Mouse (Mus musculus) kidney, embryonic 15.5 days (tissue): ENCODE data around the gene Npas1. TPM values are rescaled to one million over a fixed set of nuclear protein-coding genes. Genes with fewer than 3 reads are reported as not detected.

ENCODE experiments used
- ATAC-seq: fragments of 200-750 bp; cut with Nextera tagmentation; replicated peaks from 2 replicates; pipeline ENCODE4 v1.8.0; 2017; ENCODE audit warnings: moderate TSS enrichment; ENCODE audit not compliant: low FRiP score
- H3K27ac ChIP-seq: fragments of 300-500 bp; sonication (generic); 2 replicates; pipeline ENCODE4 v1.5.1; 2015; ENCODE audit warnings: mild to moderate bottlenecking, inconsistent platforms
- H3K27me3 ChIP-seq: fragments of 300-500 bp; sonication (generic); 2 replicates; pipeline ENCODE4 v1.6.1; 2015; ENCODE audit warnings: inconsistent platforms
- H3K36me3 ChIP-seq: fragments of 300-500 bp; sonication (generic); 2 replicates; pipeline ENCODE4 v1.6.1; 2015; ENCODE audit warnings: inconsistent platforms
- H3K4me1 ChIP-seq: fragments of 300-500 bp; sonication (generic); 2 replicates; pipeline ENCODE4 v1.6.1; 2015; ENCODE audit warnings: inconsistent platforms
- H3K4me2 ChIP-seq: fragments of 300-500 bp; sonication (generic); 2 replicates; pipeline ENCODE4 v1.6.1; 2015; ENCODE audit warnings: moderate library complexity, mild to moderate bottlenecking, inconsistent platforms
- H3K4me3 ChIP-seq: fragments of 300-500 bp; sonication (generic); replicated peaks from 2 replicates; pipeline ENCODE4 v1.5.1; 2015; ENCODE audit warnings: mild to moderate bottlenecking, inconsistent platforms
- H3K9ac ChIP-seq: fragments of 300-500 bp; sonication (generic); 2 replicates; pipeline ENCODE4 v1.6.1; 2015; ENCODE audit warnings: mild to moderate bottlenecking, inconsistent platforms
- H3K9me3 ChIP-seq: fragments of 300-500 bp; sonication (generic); replicated peaks from 2 replicates; pipeline ENCODE4 v1.6.1; 2016; ENCODE audit warnings: inconsistent platforms
- WGBS: fragments of 180-500 bp; shearing (Covaris S2); methylation state at CpG from one replicate; pipeline ENCODE4 v1.1.7; 2015; ENCODE audit warnings: mixed read lengths; 5-methylcytosine and 5-hydroxymethylcytosine counted together
- polyA plus RNA-seq: library from polyadenylated mRNA; unstranded; fragments of >200 nt; fragmentation: Nextera tagmentation; extraction: Ambion mirVana; gene quantifications from 2 replicates; pipeline ENCODE4 v1.2.1, GENCODE M21; 2015

Npas1 gene
- polyA plus RNA-seq, 1 experiment from 2014 or later: 0.38 TPM

DNA sequence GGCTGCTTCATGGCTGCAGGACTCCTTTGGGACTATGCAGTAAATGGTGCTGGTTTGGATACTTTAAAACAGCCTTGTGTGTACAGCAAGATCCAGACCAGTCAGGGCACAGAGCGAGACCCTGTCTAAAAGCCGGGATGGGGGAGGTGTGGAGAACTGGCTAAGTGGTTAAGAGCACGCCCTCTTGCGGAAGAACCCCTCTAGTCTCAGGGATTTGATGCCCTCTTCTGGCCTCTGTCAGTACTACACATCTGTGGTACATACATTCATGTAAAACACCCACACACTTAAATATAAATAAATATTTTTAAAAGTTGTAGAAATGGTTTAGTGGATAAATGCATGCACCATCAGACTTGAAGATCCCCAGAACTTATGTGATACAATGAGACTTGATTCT is 11.0 kb downstream of the Npas1 start:
- 68% methylated on average over 4 of the region's 4 CpGs for WGBS
- Histone ChIP-seq H3K4me3 (no peak overlapping the region), H3K9me3 (no peaks in the 10 kb centered on the region), H3K4me2 (no peak overlapping the region), H3K27me3 (peaks cover 45% of the 10 kb centered on the region), H3K36me3 (no peaks in the 10 kb centered on the region), H3K27ac (no peak overlapping the region), H3K4me1 (no peaks in the 10 kb centered on the region), H3K9ac (no peak overlapping the region)
- ATAC-seq: no peak

DNA sequence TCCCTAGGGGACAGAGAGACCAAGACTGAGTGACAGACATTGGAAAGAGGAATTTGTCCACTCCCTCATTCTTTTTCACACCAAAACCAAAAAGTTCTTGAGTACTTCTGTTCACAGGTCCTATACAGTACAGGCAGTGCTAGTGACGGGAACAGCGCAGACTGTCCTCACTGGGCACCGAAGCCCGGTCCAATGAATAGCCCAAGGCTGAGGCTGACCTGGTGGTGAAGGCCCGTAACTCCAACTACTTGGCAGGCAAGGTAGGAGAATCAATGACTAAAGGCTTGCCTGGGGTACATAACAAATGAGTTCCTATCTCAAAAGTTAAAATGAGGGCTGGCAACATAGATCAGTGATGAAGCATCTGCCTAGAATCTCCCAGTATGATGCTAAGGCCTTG is 12.0 kb downstream of the Npas1 start:
- H3K36me3 ChIP-seq: no peaks in the 10 kb centered on the region
- H3K9me3 ChIP-seq: no peaks in the 10 kb centered on the region
- ATAC-seq: no peak
- H3K27ac ChIP-seq: no peak overlapping the region
- H3K4me1 ChIP-seq: no peaks in the 10 kb centered on the region
- 92% methylated on average over 5 of the region's 5 CpGs for WGBS
- no peak overlapping the region for H3K9ac ChIP-seq
- H3K4me3 ChIP-seq: no peak overlapping the region
- H3K27me3 ChIP-seq: peaks cover 45% of the 10 kb centered on the region
- no peak overlapping the region for H3K4me2 ChIP-seq

DNA sequence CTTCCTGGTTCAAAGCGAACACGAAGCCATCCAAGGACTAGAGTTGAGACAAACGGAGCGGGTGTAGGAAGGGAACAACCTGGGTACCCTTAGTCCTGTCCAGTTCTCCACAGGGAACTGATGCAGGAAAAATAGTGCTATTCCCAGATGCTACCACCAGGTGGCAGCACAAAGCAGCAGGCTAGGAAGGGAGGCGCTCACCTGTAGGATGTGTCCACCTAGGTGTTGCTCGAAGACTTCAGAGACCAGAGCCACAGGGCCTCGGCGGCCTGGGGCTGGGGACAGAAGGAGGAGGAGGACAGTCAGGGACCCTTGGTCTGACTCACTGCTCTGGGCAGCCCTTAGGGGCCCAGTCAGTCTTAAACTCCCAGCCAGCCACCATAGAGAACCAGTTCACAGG is 12.4 kb downstream of the Npas1 start:
- Histone ChIP-seq H3K9me3 (no peaks in the 10 kb centered on the region), H3K36me3 (no peaks in the 10 kb centered on the region), H3K4me1 (no peaks in the 10 kb centered on the region), H3K9ac (no peak overlapping the region), H3K4me3 (no peak overlapping the region), H3K27me3 (peaks cover 46% of the 10 kb centered on the region), H3K27ac (no peak overlapping the region), H3K4me2 (no peak overlapping the region)
- 13% methylated on average over 8 of the region's 8 CpGs for whole genome bisulfite sequencing
- ATAC-seq: peak; percentile 30; the same call in 1 of the 2 replicates

DNA sequence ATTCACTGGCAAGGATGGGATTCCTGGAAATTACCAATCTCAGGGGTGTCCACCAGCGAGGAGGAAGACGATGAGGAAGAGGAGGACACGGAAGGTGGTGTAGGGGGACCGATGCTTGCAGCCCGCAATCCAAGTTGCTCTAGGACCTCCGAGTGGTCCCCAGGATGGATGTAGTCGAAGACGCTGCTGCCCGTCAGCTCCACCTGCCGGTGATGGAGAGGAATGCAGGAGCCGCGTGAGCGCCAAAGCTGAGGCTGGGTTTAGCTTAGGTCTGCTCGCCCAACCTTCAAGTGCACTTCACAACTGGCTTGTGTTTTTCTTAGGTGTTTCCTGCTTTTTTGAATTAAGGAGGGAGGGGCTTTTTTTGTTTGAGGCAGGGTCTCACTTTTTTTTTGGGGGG is 14.3 kb downstream of the Npas1 start:
- Histone ChIP-seq H3K9me3 (no peaks in the 10 kb centered on the region), H3K36me3 (no peaks in the 10 kb centered on the region), H3K9ac (no peak overlapping the region), H3K27me3 (peaks cover 37% of the 10 kb centered on the region), H3K4me3 (no peak overlapping the region), H3K4me1 (no peaks in the 10 kb centered on the region), H3K27ac (no peak overlapping the region), H3K4me2 (no peak overlapping the region)
- no peak; the same call in 1 of the 2 replicates for ATAC-seq
- WGBS: 1% methylated on average over 14 of the region's 14 CpGs

DNA sequence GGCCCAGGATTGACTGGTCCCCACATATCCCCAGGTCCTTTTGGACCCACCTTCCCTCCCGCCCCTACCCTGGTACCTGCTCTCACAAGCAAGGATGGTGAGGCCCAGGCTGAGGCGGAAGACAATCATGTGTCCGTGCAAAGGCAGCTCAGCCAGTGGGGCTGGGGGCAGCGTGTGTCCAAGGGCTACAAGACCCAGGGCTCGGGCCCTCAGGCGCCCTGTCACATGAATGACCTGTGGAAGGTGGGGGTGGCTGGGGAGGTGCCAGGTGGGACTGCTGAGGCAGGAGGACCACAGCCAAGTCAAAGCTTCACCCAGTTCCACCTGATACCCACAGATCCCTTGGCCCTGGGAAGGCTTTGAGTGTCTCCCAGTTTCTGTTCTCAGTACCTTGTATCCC is 15.8 kb downstream of the Npas1 start:
- no peaks in the 10 kb centered on the region for H3K9me3 ChIP-seq
- no peak overlapping the region for H3K4me3 ChIP-seq
- H3K4me1 ChIP-seq: no peaks in the 10 kb centered on the region
- H3K9ac ChIP-seq: no peak overlapping the region
- WGBS: 80% methylated on average over 6 of the region's 6 CpGs
- no peaks in the 10 kb centered on the region for H3K36me3 ChIP-seq
- H3K4me2 ChIP-seq: no peak overlapping the region
- H3K27ac ChIP-seq: no peak overlapping the region
- ATAC-seq: no peak
- peaks cover 33% of the 10 kb centered on the region for H3K27me3 ChIP-seq

DNA sequence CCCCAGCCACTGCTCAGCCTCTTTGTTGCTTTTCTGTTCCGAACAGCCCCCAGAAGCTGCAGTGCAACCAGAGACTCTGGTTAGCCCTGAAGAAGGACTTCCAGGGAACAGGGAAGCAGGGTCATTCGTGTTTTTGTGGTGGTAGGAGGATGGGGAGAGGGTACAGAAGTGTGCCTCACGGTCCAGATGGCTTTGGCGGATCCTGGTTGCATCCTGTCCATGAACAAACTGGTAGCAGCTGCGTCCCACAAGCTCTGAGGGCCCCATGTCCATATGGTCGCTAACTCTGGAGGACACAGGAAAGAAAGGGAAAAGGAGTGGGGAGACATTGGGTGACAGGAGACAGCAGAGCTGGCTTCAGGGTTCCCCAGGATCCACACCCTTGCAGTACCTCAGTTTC is 16.4 kb downstream of the Npas1 start:
- Histone ChIP-seq H3K9me3 (no peaks in the 10 kb centered on the region), H3K4me3 (no peak overlapping the region), H3K27ac (no peak overlapping the region), H3K4me2 (no peak overlapping the region), H3K36me3 (no peaks in the 10 kb centered on the region), H3K9ac (no peak overlapping the region), H3K4me1 (no peaks in the 10 kb centered on the region), H3K27me3 (peaks cover 33% of the 10 kb centered on the region)
- WGBS: 57% methylated on average over 6 of the region's 6 CpGs
- no peak for ATAC-seq

DNA sequence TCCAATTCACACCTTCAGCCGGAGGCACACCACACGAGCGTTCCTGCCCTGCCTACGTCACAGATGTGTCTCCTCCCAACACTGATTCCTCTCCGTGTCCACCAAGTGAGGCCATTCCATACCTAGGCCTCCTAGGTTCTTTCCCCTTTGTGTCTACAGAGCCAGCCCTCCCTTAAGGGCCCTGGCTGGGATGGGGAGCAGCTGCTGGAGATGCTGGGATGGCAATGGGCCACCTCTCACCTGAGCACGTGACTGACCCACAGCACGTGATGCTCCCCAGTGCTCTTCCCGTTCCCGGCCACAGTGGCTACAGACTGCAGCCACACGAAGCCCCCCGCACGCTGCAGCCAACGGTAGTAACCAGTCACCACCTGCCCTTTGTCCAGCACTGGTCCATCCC is 17.0 kb downstream of the Npas1 start:
- Histone ChIP-seq H3K4me3 (no peak overlapping the region), H3K4me2 (no peak overlapping the region), H3K9me3 (no peaks in the 10 kb centered on the region), H3K27ac (no peak overlapping the region), H3K27me3 (peaks cover 31% of the 10 kb centered on the region), H3K4me1 (no peaks in the 10 kb centered on the region), H3K9ac (no peak overlapping the region), H3K36me3 (no peaks in the 10 kb centered on the region)
- ATAC-seq: no peak
- 40% methylated on average over 13 of the region's 13 CpGs for WGBS

DNA sequence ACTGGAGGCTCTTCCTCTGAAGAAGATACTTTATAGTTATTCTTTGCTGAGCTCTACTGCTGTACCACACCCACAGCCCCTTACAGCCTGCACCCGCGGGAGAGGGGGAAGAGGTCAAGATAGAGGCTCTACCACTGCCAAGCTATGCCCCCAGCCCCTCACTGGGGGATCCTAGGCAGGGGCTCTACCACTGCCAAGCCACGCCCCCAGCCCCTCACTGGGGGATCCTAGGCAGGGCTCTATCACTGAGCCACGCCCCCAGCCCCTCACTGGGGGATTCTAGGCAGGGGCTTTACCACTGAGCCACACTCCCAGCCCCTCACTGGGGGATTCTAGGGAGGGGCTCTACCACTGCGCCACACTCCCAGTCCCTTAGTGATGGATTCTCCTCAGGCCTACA is 21.2 kb downstream of the Npas1 start:
- Histone ChIP-seq H3K27me3 (peaks cover 7% of the 10 kb centered on the region; the same call in 1 of the 2 replicates), H3K9me3 (no peaks in the 10 kb centered on the region), H3K4me3 (no peak overlapping the region), H3K4me2 (no peak overlapping the region), H3K9ac (no peak overlapping the region), H3K36me3 (no peaks in the 10 kb centered on the region), H3K4me1 (peaks cover 14% of the 10 kb centered on the region), H3K27ac (no peak overlapping the region)
- ATAC-seq: no peak
- 90% methylated on average over 5 of the region's 5 CpGs for WGBS

DNA sequence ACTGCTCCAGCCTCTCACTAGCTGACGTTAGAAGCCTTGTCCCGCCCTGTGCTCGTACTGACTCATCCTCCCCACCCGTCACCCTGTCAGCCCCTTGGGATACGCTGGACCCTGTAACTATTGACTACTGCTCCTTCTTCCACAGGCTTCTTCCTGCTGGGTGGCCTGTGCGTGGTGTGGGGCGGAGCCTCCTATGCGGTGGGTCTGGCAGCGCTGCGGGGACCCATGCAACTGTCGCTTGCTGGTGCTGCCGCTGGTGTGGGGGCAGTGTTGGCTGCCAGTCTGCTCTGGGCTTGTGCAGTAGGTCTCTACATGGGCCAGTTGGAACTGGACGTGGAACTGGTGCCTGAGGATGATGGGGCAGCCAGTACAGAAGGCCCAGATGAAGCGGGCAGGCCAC is 22.5 kb downstream of the Npas1 start:
- Histone ChIP-seq H3K27me3 (no peaks in the 10 kb centered on the region), H3K36me3 (no peaks in the 10 kb centered on the region), H3K9ac (no peak overlapping the region), H3K4me3 (no peak overlapping the region), H3K27ac (no peak overlapping the region), H3K4me2 (no peak overlapping the region), H3K4me1 (peaks cover 14% of the 10 kb centered on the region), H3K9me3 (no peaks in the 10 kb centered on the region)
- 94% methylated on average over 14 of the region's 14 CpGs for WGBS
- no peak for ATAC-seq

DNA sequence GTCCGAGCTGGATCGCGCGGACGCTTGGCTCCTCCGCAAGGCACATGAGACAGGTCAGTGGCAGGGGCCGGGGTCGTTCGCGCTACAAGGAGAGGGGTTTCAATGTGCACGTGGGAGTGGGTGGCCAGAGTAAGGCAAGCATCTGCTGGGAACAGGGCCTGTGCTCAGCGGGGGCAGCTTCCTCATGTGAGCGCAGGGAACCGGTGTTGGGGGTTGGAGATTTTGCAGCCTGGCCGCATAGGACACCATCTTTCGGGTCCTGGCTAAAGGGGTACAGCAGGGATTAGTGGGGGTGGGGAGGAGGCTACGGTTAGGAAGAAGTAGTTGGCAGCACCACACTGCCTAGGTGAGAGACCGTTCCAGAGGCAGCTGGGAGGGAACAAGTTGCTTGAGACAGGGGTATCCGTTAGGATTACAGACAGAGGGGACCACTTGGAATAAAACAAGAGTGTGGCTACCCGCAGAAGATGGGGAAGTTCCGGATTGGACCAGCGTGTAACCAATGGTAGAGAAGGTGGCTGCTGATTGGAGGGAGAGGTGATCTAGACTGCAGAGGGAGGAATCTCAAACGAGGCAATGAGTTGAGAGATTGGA is 24.3 kb downstream of the Npas1 start:
- peak overlapping the region; percentile 93 for H3K4me2 ChIP-seq
- peaks cover 14% of the 10 kb centered on the region for H3K4me1 ChIP-seq
- no peaks in the 10 kb centered on the region for H3K27me3 ChIP-seq
- peak; percentile 72 for ATAC-seq
- H3K9ac ChIP-seq: peak overlapping the region; percentile 62
- WGBS: under 1% methylated on average over 23 of the region's 23 CpGs
- peak overlapping the region; percentile 45 for H3K27ac ChIP-seq
- no peaks in the 10 kb centered on the region for H3K36me3 ChIP-seq
- no peaks in the 10 kb centered on the region for H3K9me3 ChIP-seq
- H3K4me3 ChIP-seq: peak overlapping the region; percentile 84

DNA sequence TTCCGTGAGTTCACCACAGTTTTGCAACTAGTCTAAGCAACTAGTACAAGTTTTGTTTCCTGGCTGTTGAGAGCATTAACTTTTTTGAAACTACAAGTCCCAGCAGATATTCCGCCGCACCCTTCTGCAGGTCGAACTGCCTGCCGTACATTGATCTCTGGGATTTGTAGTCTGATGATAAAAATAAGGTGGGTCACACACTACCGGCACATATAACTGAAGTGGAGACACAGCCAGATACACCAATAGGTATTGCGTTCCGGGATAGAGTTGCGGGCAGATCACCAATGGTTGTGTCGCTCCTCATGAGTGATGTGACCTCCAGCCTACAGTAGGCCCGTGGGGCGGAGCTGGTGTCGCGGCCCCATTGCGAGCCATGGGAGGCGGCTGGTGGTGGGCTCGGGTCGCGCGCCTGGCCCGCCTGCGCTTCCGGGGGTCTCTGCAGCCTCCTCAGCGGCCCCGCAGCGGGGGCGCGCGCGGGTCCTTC is 24.9 kb downstream of the Npas1 start, which contains the start of gene Tmem160:
TSS of gene Tmem160 (plus strand) at position 193 of the 487 bp plus-strand sequence.
- WGBS: under 1% methylated on average over 28 of the region's 30 CpGs
- Histone ChIP-seq H3K9ac (peak within 1 kb of the TSS; percentile 62), H3K4me1 (peaks cover 14% of the 10 kb centered on the region), H3K27ac (peak within 1 kb of the TSS; percentile 45), H3K36me3 (no peaks in the 10 kb centered on the region), H3K4me3 (peak within 1 kb of the TSS; percentile 84), H3K27me3 (no peaks in the 10 kb centered on the region), H3K4me2 (peak within 1 kb of the TSS; percentile 93), H3K9me3 (no peaks in the 10 kb centered on the region)
- ATAC-seq: peak; percentile 99

DNA sequence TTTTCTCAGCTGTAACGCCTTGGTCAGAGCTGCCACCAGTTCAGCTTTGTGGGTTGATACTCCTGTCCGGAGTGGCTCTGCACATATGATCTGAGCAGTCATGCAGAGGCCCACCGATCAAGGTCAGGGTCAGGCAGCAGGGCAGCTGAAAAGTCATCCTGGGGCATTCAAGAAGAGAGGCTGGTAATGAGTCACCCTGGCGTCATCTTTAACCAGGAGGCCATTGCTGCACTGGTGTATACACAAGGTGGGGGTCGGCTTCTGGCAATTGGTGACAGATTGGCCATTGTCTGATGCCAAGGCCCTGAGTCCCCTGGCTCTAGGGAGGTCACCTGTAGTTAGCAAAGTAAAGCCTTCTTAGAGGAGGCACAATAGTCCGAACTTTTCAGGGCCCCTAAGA is 25.9 kb downstream of the Npas1 start:
- H3K9ac ChIP-seq: no peak overlapping the region
- H3K27me3 ChIP-seq: no peaks in the 10 kb centered on the region
- peaks cover 14% of the 10 kb centered on the region for H3K4me1 ChIP-seq
- ATAC-seq: no peak
- no peaks in the 10 kb centered on the region for H3K36me3 ChIP-seq
- WGBS: 76% methylated on average over 6 of the region's 6 CpGs
- H3K4me2 ChIP-seq: no peak overlapping the region
- no peak overlapping the region for H3K4me3 ChIP-seq
- no peak overlapping the region for H3K27ac ChIP-seq
- H3K9me3 ChIP-seq: no peaks in the 10 kb centered on the region

DNA sequence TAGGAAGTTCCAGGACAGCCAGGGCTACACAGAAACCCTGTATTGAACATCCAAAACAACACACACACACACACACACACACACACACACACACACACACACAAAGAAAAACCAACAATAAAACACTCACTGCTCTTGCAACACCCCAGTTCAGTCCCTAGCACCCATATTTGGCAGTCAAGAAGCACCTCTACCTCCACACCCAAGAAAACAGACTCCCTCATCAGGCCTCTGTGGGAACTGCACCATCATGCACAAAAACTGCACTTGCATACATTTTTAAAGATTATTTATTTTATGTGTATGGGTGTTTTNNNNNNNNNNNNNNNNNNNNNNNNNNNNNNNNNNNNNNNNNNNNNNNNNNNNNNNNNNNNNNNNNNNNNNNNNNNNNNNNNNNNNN is 36.3 kb downstream of the Npas1 start:
- Histone ChIP-seq H3K4me2 (no peak overlapping the region), H3K4me1 (0 out of 2 replicates have a peak, but pooled peaks cover 3% of the 10 kb centered on the region), H3K27ac (no peak overlapping the region), H3K4me3 (no peak overlapping the region), H3K27me3 (no peaks in the 10 kb centered on the region), H3K36me3 (peaks cover 7% of the 10 kb centered on the region), H3K9me3 (no peaks in the 10 kb centered on the region), H3K9ac (no peak overlapping the region)
- no peak for ATAC-seq
